Mouse (Mus musculus) cortical plate, adult 2 months (tissue): ENCODE measurements around the gene Arl11.

Experiments used
- CTCF ChIP-seq: fragments of 200-500 bp; IDR thresholded peaks from 2 replicates; pipeline ENCODE4 v1.5.1; 2011; ENCODE audit warnings: mild to moderate bottlenecking, control low read depth, low read length; ENCODE audit not compliant: insufficient read depth; ENCODE audit errors: extremely low read depth
- POLR2A ChIP-seq: fragments of 200-500 bp; IDR thresholded peaks from 2 replicates; pipeline ENCODE4 v1.6.1; 2011; ENCODE audit warnings: mild to moderate bottlenecking, low read length, control low read depth; ENCODE audit not compliant: insufficient read depth; ENCODE audit errors: extremely low read depth

DNA sequence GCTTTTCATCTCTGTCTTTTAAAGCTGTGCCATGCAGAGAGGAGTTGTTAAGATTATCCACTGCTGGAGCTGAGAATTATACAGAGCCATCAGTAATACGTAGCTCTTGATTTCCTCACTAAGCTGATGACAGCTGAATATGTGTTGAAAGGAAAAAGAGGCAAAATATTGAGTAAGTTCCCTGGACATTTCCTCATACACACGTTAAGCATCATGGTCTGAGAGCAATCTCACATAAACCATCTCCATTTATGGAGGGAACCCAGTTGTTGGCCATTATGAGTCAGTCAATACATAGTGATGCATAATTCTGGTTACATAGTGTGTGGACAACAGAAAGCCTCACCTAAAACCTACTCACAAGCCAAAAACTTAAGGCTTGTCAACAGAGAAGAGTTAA lies 7.1 kb upstream of the Arl11 start:
- no peak for TF ChIP-seq CTCF
- TF ChIP-seq POLR2A, result no peak
